Mouse (Mus musculus) cerebellum, adult 11 months (tissue): ENCODE results near the gene Phf23.
A peak's percentile ranks its signal among the peaks of the same experiment; 100 is the strongest.

Experiments used
- DNase-seq: peaks from one replicate; pipeline ENCODE4 v3.0.0; 2022

Phf23 gene

DNA sequence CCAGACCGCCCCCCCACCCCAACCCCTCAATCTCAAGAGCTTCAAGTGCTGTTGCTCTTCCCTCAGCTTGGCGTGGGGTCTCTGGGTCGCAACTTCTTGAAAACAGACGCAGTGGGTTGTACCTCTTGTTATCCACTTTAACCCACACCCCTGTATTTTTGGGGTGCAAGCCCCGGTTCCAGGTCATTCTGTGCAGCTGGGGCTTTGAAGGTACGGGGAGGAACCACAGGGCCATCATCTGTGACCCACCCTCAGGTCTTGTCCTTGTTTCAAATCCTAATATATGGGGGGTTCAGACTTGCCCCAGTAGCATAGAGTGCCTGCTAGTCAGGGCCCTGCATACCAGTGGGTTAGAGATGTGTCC lies 28.6 kb downstream of the Phf23 start:
- DNase-seq: no peak

DNA sequence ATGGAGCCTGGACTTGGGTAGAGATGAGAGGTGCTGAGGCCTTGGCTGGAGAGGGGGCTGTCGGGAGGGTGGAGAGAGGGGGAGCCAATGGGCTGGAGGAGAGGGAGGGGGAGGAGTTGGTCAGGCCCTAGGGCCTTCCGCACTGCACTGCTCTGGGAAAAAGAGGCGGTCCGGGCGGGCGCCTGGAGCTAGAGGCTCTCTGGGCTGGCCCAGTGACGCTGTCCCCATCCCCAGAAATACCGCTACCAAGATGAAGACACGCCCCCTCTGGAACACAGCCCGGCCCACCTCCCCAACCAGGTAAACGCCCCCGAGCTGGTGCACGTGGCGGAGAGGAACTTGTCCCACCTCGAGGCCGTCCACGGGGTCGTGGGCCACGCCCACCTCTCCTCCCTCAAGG lies 31.1 kb downstream of the Phf23 start:
- peak; percentile 65 for DNase-seq

DNA sequence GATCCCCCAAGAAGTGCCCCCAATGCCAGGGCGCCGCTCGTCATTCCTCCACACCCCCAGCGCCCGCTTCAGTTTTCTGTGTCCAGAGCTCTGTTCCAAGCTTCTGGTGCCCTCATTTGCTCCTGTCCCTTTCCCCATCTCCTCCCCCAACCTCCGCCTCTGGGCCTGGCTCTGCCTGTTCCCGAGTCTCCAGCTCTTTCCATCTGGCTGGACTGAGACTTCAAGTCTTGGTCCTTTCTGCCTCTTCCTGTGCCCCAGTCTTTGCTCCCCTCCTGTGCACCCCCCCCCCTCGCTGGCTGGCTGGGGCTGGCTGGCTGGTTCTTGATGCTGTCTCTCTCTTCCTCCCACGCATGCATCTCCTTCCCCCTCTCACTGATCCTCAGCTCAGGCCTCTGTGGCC lies 31.8 kb downstream of the Phf23 start:
- DNase-seq: no peak

DNA sequence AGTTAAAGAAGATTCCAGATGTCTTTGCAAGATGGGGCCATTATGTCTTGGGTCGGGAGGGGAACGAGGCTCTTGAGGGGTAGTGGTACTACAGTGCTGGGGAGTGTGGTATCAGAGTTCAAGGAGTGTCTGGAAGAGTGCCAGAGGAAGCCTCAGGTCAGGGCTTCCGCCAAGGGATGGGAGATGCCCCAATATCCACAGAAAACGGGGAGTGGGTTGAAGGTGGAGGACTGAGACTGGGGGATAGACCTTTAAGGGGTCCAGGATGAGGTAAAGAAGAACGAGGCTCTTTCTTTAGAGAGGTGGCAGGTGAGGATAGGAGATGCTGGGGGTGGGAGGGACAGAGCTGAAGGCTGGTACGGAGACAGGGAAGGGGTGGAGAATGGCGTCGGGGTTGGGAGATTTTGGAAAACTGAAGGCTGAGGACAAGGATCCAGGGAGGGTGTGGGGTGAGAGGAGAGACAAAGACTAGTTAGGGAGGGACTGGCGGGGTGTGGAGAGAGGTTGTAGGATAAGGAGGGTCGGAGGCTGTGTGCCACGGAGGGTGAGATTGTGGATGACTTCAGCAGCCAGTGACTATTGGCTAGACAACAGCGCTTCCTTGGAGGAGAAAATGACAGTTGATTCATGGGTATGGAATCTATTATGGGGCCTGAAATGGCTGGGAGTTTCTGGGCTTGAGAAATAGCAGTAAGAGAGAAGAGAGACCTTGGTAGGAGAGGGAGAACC lies 33.0 kb downstream of the Phf23 start:
- DNase-seq: no peak

DNA sequence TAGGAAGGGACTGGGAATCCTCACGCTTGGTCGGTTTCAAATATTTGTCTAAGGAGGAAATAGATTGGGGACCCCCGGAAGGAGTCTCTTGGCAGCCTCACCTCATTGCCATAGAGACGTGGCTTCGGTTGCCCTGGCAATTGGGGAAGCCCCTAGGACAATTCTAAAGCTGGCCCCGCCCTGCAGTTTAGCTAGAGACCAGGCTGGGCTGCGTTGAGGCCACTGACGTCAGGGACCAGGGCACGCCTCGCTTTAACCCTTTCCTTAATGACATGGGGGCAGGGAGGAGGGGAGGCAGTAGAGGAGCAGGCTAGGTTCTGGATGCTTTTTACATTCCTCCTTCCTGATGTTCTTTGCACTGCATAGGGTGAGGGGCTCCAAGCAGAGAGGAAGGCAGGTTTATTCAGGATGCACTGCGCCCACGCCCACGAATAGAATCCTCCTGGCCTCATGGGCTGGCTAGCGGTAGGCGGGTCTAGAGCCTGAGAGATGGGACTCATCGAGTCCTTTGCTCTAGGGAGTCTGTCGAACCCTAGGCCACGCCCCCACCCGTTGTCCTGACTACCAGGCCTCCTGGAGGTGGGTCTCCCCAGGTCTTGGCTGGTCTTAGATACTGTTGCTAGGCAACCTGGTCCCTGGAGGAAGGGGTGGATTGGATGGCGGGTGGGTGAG lies 33.7 kb downstream of the Phf23 start:
- peak; percentile 64 for DNase-seq

GRCm38 (mm10) chr11:70029829-70030550 lies 34.4 kb downstream of the Phf23 start:
- DNase-seq: no peak

- DNase-seq: no peak
Measured at GRCm38 (mm10) chr11:70030651-70031320, 35.2 kb downstream of the Phf23 start.

DNA sequence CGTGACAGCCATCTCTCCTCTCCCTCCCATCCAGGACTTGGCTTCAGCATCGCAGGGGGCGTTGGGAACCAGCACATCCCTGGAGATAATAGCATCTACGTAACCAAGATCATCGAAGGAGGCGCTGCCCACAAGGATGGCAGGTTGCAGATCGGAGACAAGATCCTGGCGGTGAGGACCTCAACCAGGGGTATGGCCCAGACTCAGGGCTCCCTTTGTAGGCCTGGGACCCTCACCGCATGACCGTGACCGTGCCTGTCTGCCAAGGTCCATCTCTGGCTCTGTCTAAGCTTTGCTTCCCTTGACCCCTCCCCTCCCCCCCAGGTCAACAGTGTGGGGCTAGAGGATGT lies 35.7 kb downstream of the Phf23 start:
- no peak for DNase-seq

DNA sequence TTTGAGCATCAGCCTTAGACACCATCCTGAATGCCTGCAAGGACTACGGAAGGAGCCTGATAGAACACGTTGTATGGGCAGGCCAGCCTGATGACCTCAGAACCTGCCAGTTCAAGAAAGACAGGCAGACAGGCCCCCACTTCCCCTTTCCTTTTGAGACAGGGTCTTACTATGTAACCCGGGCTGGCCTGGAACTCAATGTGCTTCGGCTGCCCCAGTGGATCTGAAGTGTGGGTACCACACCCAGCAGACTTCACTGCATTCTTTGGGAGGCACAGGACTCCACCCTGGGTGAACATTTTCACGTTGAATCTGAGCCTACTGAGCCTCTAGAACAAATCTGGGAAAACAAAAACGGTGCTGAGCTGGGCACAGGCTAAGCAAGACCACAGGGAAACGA lies 42.6 kb downstream of the Phf23 start:
- DNase-seq: no peak

GRCm38 (mm10) chr11:70039631-70040030 lies 44.1 kb downstream of the Phf23 start:
- no peak for DNase-seq

DNA sequence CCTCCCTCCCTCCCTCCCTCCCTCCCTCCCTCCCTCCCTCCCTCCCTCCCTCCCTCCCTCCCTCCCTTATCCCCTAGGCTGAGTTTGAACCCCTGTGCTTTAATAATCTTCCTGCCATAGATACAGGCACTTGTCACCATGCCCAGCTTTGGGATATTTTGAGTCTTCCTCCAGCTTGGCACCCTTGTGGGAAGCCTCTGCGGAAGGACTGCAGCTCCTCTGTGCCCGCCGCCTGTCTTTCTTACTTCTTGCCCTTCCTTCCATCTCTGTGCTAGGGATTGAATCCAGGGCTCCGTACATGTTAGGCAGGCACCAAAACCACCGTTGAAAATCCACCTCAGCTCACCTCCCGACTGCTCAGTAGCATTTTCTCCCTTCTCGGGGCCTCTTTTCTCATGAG lies 44.6 kb downstream of the Phf23 start:
- no peak for DNase-seq

DNA sequence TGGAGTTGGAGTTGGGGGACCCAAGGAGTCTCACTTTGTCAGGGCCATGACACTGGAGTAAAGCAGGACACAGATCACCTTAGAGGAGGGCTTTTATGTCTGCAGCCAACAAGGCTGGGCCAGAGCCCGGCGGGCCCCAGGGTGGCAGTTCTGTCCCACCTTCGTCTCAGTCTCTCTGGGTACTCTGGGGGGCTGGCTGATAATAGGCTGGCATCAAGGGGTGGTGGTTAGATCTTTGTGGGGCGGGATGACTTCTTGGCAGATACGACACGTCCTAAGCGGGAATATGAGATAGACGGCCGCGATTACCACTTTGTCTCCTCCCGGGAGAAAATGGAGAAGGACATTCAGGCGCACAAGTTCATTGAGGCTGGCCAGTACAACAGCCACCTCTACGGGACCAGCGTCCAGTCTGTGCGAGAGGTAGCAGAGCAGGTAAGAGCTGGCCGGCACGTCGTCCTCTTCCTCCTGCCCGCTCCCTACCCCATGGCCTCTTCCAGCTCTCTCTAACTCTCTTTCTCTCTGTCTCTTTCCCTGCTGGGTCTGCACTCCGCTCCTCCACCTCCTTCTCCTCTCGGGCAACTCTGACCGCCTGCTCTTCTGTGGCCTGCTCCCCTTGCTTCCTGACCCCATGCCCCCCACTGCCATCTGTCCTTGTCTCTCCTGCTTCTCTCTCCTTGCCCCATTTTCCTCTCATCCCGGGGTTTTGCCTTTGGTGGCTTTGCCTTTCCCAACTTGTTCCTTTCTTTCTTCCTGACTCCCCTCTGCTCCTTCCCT lies 46.9 kb downstream of the Phf23 start:
- DNase-seq: no peak

- no peak for DNase-seq
Measured at GRCm38 (mm10) chr11:70043665-70044064, 48.1 kb downstream of the Phf23 start.

DNA sequence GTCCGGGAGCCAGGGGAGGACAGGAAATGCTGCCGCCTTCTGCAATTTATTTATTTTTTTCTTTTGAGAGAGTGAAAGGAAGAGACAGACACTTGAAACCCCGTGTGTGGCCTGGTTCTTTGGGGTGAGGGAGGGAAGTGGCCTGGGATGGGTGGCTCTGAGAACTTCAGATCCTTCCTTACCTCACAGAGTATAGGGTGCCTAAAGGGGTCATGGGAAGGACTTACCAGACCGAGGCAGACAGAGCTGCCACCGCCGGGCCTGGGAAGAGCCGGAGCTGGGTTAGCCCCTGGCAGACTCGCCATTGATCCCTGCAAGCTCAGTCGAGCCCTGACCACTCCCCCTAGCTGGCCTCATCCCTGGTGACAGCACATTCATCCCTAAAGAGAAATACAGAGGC lies 49.9 kb downstream of the Phf23 start:
- DNase-seq: no peak

DNA sequence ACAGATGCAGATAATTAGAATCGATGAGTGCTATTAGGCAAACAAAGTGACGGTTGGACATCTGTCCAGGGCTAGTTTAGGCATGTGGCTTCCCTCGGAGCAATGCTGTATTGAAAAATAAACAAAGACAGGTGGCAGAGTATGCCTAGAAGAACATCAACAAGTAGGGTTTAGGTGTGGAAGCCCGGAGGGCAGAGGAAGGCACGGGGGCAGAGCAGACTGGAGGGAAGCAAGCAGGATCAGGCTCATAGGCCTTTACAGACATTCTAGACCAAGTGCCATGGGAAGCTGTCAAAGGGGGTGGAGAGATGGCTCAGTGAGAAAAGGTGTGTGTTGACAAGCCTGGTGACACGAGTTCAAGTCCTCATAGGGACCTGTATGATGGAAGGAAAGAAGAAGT lies 53.8 kb downstream of the Phf23 start:
- no peak for DNase-seq
